Mouse (Mus musculus) lung, postnatal 14 days (tissue): ENCODE results near the gene Tstd1.

ENCODE experiments used
- DNase-seq: peaks from one replicate; pipeline ENCODE4 v3.0.0; 2021

Gene Tstd1

GRCm38 (mm10) chr1:171419905-171420304 is 1.2 kb downstream of the Tstd1 start:
- DNase-seq = no peak

GRCm38 (mm10) chr1:171422504-171423095 is 3.9 kb downstream of the Tstd1 start:
- DNase-seq = peak; percentile 39

- DNase-seq = no peak
Measured at GRCm38 (mm10) chr1:171424638-171425037, 6.0 kb downstream of the Tstd1 start.

- DNase-seq = peak; percentile 54
Measured at GRCm38 (mm10) chr1:171425126-171425525, 6.5 kb downstream of the Tstd1 start.

GRCm38 (mm10) chr1:171432158-171432557 is 13.5 kb downstream of the Tstd1 start:
- no peak for DNase-seq

- no peak for DNase-seq
Measured at GRCm38 (mm10) chr1:171435288-171435814, 16.7 kb downstream of the Tstd1 start.

GRCm38 (mm10) chr1:171435974-171436373 is 17.3 kb downstream of the Tstd1 start:
- no peak for DNase-seq

- peak; percentile 93 for DNase-seq
Measured at GRCm38 (mm10) chr1:171437264-171438013, 18.8 kb downstream of the Tstd1 start, which contains the start of gene F11r. Gene F11r (plus strand): TSS chr1:171437535.

- DNase-seq = no peak
Measured at GRCm38 (mm10) chr1:171438014-171438670, 19.5 kb downstream of the Tstd1 start.

GRCm38 (mm10) chr1:171439072-171439471 is 20.4 kb downstream of the Tstd1 start:
- DNase-seq = no peak

- DNase-seq = peak; percentile 81
Measured at GRCm38 (mm10) chr1:171440025-171440725, 21.5 kb downstream of the Tstd1 start.

GRCm38 (mm10) chr1:171441466-171442412 is 23.1 kb downstream of the Tstd1 start:
- no peak for DNase-seq

- DNase-seq = no peak
Measured at GRCm38 (mm10) chr1:171442413-171442760, 23.7 kb downstream of the Tstd1 start.

- no peak for DNase-seq
Measured at GRCm38 (mm10) chr1:171445050-171445449, 26.4 kb downstream of the Tstd1 start.

- no peak for DNase-seq
Measured at GRCm38 (mm10) chr1:171446854-171447253, 28.2 kb downstream of the Tstd1 start.

GRCm38 (mm10) chr1:171447692-171448091 is 29.0 kb downstream of the Tstd1 start:
- DNase-seq = no peak

GRCm38 (mm10) chr1:171450062-171450461 is 31.4 kb downstream of the Tstd1 start:
- no peak for DNase-seq

GRCm38 (mm10) chr1:171451001-171451400 is 32.3 kb downstream of the Tstd1 start:
- DNase-seq = no peak

GRCm38 (mm10) chr1:171452522-171452921 is 33.9 kb downstream of the Tstd1 start:
- no peak for DNase-seq

- no peak for DNase-seq
Measured at GRCm38 (mm10) chr1:171452923-171453322, 34.3 kb downstream of the Tstd1 start.

GRCm38 (mm10) chr1:171454926-171455325 is 36.3 kb downstream of the Tstd1 start:
- no peak for DNase-seq

GRCm38 (mm10) chr1:171457568-171457967 is 38.9 kb downstream of the Tstd1 start:
- no peak for DNase-seq
